Mouse (Mus musculus) embryo, embryonic 11 days (tissue): ENCODE measurements around the gene Slc6a18.
A peak's percentile ranks its signal among the peaks of the same experiment; 100 is the strongest.
"Not testable (repeated sequence)": the region's sequence is repeated elsewhere in the genome, so short reads cannot be mapped to it uniquely, and the experiment has no call there.

Experiments
- DNase-seq: peaks from one replicate; pipeline ENCODE4 v3.0.0-alpha.2; 2015

Slc6a18 gene

DNA sequence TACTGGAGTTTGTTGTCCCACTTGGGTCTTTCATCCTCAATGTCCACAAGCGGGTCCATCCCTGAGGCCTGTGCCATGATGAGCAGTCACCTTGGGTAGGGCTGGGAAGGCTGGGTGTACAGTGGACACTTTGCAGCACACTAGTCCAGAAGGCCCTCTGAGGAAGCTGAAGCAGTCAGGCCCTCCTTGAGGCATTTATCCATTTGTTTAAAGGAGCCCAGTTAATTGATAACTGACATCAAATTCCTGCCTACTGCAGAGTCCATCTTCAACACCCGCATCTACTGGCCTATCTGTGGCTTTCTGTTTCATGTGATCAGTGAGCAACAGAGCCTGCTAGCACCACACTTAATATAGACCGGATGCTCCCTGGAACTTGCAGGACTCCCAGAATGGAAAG lies at the start of gene Slc6a18:
TSS of gene Slc6a18 (minus strand) at position 171 of the 400 bp plus-strand sequence.
- no peak for DNase-seq

DNA sequence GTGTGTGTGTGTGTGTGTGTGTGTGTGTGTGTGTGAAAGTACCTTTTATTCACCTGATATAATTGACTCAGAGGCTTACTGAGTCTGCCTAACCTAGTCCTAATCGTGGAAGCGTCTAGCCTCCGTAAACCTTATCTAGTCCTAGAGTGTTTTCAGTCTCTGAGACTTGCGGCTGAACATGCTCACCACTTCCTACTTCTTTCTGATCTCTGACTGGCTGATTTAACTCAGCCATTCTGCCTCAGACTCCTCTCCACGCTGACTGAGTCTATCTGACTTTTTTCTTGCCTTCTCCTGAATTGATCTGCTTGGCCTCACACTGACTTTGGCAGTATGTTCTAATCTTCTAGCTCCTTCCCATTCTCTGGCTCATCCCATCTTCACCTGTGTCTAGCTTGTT lies 47.5 kb upstream of the Slc6a18 start:
- DNase-seq = no peak

DNA sequence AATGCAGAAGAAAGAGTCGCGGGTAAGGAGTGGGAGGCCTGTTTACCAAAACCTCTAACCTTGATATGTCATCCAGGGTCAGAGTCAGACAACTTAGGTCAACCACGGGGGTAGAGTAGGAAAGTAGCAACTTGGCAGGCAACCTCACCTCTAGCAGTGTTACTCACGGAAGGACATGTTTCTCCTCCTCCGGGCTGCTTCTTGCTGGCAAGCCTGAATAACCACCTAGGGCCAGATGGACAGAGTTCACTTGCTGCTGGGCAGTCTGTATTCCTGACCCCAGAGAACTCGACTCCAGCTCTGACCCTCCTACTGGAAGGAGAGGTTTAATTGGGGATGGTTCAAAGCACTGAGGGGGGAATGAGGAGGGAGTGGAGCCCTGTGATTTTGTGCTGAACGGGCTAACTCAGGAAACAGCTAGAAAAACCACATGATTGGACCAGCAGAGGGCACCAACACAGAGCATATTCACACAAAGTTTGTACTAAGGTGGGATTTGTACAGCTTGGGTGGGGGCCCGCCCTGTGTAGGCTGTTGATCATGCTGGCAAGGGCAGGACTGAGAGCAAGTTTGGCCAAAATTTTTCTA lies 45.4 kb upstream of the Slc6a18 start:
- DNase-seq = peak; percentile 56

DNA sequence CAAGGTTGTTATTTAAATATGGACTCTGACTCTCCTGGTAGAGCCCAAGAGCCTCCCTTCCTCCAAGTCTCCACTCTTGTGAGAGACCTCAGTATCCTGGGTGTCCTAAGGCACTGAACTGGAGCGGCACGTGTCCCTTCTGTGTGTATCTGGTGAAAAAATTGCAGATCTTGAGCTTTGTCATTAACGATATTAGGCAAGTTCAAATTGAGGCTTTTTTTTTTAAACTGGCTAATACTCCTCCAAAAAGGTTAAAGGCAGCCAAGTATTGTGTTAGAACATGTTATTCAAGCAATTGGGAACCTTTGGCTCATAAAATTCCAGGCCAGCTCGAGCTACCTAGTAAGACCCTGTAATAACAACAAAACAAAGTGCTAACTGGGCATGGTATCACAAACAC lies 42.4 kb upstream of the Slc6a18 start:
- no peak for DNase-seq

DNA sequence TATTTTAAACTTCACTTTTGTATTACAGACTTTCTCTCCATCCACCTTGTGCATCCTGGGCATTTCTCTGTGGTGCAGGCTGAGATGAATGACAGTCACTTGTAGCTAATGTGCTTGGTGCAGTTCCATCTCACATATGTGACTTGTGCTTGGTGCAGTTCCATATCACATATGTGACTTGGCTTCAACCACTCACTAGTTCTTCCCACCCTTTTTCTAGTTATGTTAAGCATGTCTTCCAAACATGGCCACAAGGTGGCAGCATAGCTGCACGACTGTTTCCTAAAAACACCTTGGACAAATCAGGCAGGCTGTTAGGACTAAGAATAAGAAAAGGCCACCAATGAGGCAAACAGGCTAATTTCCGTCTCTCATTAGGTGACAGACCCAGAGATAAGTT lies 40.4 kb upstream of the Slc6a18 start:
- peak; percentile 91 for DNase-seq

DNA sequence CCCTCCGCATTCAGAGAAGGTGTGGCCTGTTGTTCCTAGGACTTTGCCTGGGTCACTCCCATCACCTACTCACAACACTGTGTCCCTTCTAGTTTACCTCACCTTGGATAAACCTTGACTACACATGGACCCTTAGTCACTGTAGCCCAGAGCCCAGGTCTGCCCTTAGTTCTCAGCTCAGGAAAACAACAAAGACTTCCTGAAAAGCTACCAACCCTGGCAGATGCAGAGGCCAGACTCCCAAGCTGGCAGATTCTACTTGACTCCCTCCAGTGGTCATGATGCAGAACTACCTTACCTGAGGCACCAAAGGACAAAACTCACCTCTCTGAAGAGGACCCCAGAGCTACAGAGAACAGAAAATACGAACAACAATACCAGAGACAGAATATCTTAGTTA lies 36.2 kb upstream of the Slc6a18 start:
- DNase-seq = peak; percentile 27

DNA sequence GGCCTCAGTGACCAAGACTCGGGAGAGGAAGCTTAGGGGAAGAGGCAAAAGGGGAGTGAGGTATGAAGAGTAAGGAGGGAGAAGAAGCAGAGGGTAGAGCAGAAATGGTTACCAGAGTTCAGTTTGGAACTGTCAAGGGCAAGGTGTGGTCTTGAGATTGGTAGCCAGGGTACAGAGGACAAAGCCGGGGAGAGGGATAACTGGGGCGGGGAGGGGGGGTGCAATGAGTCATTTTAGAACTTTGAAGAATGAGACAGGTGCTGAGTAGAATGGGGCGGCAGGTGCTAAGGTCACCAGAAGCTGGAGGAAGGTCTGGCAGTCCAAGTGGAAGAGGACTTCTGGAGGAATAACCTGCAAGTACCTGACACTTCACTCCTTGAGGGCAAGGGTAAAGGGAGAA lies 35.4 kb upstream of the Slc6a18 start:
- DNase-seq = no peak

DNA sequence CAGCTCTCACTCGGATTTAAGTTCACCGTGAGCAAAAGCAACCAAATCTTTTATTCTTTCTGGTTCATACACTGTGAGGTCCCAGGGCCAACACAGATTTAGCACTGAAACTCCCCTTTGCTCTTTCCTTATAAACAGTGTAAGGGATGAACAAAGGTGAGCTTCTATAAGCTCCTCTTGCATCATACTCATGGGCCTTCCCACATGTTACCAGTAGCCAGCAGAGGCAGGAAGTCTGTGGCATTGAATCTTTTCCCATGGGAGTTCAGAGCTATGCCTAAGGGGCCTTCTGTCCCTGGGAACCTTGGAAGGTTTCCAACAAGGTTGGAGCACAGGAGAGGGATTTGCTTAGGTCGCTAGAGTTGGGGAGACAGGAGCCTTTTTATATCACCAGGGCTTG lies 34.4 kb upstream of the Slc6a18 start:
- no peak for DNase-seq

DNA sequence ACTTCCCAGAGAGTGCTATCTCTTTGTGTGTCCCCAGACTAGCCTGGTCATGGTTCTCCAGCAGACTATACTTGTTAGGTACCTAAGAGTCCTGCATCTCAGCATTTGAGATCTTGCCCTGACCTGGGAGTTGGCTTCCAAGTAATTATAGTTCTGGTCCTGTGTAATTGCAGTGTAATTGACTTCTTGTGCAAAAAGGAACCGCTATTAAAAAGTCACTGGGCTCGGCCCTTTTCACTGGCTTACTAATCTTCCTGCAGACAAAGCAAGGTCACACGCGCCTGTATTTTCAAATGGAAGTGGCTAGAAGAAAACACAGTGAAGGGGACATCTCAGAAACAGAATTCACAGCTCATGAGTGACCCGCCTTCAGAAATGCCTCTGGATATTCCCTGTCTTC lies 34.0 kb upstream of the Slc6a18 start:
- no peak for DNase-seq

DNA sequence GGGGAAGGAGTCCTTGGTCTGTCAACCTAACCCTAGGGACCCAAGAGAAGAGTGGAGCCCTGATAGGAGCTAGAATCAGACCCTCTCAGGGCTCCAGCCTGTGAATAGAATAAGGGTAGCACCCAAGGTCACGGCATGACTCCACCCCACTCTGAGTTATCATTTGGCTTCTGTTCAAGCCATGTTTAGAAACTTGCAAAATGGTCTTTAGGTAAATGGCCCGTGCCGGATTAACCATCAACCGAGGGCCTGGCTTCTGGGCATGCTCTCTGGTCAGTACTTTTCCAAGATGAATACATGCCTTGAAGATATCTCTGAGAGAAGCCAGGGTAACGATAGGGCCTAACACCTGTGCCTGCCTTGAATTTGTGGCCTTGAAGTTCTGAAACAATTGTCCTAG lies 33.4 kb upstream of the Slc6a18 start:
- DNase-seq = no peak

DNA sequence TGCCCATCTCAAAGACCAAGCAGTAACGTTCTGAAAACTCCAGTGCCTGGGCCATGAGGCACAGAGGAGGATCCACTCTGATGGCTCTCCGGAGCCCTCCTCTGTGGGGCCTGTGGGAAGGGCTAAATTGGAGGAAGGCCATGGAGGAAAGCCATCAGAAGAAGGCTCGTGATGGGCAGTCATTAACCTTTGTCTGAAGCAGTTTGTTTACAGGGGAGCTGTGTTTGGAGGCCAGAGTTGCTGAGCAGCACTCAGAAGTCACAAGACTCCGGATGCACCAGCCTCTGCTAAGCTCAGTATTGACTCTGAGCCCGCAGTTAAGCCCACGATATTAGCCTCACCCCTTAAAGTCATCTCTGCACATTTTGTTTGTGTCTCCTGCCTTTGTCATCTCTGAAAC lies 31.7 kb upstream of the Slc6a18 start:
- no peak for DNase-seq

DNA sequence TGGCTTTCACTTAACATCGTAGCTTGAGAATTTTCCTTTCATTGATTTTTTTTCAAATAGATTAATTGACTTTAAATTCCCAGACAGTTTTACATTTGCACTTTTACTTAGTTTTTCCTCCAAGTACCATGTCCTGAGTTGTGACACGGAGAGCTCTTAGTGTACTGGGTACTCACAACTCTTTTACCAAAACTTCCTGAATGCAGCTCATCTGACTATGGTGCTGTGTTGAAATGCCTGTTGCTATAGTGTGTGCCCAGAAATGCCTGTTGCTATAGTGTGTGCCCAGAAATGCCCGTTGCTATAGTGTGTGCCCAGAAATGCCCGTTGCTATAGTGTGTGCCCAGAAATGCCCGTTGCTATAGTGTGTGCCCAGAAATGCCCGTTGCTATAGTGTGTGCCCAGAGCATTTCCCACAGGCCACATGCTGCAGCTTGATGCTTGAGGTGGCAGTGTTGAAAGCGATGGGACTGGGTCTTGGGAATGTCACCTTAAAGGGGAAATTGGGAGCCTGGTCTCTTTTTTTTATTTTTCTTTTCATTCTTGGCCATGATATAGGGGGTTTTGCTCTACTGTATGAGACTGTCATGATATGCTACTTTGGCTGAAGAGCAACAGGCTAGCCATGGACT lies 27.0 kb upstream of the Slc6a18 start, which contains the start of gene Slc6a19:
TSS of gene Slc6a19 (minus strand) at position 172 of the 632 bp plus-strand sequence.
- DNase-seq = no peak

DNA sequence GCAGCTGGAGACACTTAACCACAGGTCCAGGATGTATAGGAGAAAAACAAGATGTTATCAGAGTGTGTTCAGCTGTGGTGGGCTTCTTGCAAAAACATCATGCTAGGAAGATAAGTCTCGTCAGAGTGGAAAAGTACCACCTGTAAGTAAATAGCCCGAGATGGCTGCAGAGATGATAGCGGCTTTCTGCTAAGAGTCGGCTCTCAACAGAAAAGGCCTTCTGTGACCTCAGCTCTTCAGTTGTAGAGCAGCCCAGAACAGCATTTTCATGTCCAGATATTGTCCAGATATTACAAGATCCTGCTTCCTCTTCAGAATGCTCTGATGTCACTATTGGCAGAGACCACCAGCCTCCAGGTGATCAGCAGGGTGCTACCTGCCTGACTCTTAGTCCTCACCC lies 25.7 kb upstream of the Slc6a18 start:
- not testable (repeated sequence) for DNase-seq

DNA sequence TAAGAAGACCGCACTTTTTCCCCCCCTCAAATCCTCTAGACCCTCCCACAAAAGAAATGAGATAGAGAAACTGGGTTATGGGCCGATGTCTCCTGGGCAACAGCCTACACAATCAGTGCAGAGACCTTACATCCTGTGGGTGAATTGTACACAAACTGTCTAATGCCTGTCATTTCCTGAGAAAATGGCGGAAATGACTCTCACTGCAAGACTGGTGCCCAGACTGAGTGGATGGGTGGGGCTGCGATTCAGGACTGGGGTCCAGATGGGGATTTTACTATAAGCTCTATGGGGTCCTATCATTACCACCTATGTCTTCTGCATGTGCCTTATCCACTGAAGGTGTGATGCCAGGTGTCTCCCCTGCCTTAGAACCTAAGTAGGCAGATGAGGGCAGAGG lies 25.0 kb upstream of the Slc6a18 start:
- no peak for DNase-seq

DNA sequence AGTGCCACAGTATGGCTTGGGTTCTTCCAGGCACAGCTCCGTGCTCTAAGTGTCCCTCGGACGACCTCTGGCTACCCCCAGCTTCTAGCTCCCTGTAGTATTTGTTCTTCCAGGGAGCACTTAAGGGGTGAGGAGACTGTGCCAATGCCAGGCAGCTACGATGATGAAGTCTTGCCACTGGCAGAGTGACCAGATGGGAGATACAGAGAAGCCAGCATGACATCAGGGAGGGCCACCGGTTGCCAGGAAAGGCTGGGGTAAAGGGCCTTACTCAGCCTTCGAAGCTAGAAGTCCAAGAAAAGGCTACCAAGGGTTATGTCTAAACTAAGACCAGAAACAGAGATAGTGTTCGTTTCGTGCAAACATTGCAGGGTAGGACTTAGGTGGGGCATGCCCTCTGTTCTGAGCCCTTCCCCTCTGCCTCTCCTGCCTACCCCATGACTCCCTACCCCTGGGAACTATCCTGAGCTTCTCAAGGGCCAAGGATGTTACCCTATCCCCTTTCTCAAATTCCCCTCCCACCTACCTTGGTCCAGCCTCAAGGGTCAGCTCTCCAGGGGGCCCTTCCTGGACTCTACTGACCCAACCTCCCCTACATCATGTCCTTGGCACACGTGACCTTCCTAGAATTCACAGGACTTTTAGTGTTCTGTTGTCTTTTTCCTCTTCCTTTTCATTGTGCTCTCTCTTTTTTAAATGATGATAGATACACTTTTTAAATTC lies 23.5 kb upstream of the Slc6a18 start:
- no peak for DNase-seq

DNA sequence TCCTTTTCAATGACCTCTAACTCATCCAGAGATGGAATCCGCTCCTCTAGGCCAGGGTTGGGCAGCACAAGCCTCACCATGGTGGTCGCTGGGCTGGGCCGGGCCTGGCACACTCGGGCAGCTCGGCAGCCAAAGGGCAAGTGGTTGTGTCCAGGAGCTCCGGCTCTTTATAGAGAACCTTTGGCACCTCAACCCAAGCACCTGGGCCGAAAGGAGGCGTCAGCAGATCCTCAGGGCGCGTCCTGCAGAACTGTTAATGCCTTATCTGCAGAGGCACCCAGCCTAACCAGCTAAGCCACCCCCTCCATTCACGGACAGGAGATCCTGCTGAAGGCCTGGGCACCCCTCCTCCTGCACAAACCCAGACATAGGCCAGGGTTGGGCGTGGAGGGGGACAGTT lies 22.7 kb upstream of the Slc6a18 start:
- DNase-seq = no peak

DNA sequence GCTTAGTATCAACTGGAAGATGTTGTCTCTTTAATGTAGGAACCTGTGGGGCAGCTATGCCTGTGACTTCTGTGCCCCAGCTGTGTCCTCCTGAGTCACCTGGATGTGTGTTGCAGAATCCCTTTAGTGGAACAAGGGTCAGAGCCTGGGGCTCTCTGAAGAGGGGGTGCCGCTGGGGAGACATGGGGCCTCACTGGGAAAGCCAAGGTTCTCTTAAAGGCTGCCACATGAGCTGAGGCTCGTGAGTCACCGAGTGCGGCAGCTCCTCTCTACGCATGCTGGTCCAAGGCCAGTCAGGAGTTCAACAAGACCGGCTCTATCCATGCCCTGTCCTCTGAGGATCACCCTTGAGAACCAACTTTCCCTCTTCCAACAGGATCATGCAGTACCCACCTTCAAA lies 21.9 kb upstream of the Slc6a18 start:
- no peak for DNase-seq

DNA sequence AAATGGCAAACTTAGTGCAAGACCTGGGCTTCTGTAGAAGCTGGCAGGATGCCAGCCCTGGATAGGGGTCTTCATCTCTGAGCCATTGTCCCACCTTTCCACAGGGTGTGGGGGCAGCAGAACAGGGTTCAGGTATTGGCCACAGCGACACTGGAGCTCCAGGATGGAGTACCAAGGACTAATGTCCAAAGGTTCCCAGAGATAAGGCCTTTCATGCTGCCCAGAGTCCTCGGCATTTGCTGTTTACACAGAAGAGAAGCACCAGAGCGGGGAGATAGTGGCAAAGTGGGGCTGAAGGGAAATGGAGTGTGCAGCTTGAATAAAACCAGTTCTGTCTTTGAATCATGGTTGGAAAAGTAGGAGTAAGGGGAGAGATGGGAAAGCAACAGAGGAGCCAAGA lies 18.7 kb upstream of the Slc6a18 start:
- DNase-seq = no peak

DNA sequence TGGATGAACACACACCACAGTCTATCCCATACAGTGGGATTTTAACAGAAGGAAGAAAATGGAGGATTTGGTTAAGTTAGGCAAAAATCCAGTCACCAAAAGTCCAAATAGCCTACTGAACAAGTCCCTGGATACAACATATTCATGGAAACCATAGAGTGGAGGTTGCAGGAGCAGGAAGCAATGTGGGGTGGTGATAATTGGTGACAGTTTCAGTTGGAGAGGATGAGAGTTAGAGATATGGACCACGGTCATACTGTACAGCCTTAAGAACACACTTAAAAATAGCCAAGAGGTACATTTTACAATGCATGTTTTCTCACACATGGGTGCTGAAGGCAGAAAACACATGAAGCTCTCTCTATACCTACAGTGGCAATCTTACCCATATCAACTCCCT lies 17.1 kb upstream of the Slc6a18 start:
- no peak for DNase-seq

DNA sequence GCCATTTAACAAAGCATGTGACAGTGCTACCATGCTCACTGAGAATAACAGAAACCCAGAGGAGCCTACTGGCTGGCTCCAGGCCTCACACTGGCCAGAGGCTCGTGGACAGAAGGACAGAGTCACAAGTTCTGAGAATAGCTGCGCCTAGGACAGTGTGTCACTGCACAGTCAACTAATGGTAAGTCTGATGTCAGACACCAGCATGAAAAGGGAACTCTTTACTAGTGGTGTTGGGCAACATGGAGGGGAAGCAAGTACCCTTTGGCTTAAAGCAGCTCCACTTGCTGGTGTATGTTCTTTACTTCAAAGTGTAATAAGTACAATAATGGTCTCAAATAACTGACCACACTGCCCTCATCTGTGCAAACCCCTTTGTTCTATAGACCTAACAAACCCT lies 15.5 kb upstream of the Slc6a18 start:
- DNase-seq = no peak

DNA sequence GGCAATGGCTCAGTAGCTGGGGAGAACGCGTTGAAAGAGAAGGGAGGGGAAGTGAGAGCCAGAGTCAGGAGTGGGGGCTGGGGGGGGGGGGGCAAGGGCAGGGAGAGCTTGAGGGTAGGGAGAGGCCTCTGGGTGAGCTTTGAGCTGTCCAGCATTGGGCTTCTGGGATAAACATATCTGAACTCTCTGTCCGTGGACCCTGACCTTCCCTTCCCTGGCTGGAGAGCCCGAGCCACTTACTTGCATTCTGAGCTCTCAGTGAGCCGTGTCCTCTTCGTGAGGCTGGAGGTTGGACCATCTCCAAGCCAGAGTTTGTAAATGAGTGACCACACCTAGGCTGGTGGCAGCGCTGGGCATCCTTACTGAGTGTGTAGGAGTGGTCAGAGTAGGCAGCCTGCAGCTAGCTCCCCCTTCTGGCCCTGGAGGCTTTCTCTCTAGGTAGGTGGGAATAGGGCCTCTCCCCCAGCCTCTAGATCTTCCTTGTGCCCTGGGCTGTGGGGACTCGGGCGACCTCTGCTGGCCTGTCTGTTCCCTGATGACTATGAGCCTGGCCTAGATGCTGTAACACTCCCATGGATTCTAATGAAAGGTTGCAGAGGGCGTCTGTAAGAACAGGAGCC lies 14.5 kb upstream of the Slc6a18 start:
- peak; percentile 80 for DNase-seq

DNA sequence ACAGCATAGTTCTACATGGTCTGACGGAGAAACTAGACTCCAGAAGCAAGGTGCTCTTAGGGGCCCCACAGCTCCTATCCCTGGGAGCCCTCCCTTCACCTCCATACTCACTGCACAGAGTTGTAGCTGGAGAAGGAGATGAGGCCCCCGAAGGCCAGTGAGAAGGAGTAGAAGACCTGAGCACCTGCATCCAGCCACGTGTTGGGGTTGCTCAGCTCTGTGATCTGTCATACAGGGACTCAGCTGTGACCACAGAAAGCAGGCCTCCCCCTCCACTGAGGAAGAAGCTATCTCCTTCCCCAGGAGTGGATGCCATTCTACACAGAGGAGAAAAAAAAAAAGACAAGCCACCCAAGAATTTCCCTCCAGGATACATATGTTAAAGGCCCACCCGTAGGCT lies 11.1 kb upstream of the Slc6a18 start:
- no peak for DNase-seq

DNA sequence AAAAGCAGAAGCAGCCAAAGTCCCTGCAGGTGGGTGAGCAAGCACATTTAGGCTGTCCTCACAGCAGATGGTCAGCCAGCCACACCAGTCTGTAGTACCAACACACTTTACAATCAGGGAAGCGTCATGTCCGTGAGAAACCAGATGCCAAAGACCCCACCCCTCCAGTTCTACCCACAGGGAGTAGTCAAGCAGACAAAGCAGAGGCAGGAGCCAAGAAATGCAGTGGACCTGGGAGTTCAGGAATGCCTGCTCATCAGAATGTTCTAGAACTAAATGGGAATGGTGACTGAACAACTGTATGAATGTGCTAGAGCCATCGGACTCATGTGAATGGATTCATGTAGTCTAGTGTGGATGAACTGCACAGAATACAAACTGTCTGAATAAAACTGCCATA lies 9.8 kb upstream of the Slc6a18 start:
- DNase-seq = no peak

DNA sequence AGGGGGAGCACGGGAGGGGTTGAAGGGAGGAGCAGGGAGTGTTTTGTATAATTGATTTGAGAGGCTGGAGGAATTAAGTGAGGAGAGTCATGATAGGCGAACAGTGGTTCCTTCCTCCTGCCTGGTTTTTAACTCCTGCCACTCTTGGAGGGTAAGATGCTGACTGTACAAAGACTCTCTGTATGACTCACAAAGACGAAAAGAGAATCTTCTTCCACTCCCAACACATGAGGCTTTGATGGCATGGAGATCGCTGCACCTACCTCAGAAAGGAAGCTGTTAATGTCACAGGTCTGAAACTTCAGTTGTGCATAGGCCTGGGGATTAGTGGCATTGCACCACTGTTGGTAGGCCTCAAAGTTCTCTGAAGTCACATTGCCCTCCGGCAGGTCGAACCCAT lies 7.7 kb upstream of the Slc6a18 start:
- no peak for DNase-seq
